Comparison of ENCODE assay signal across 9 mouse cellular contexts in the genomic region with DNA sequence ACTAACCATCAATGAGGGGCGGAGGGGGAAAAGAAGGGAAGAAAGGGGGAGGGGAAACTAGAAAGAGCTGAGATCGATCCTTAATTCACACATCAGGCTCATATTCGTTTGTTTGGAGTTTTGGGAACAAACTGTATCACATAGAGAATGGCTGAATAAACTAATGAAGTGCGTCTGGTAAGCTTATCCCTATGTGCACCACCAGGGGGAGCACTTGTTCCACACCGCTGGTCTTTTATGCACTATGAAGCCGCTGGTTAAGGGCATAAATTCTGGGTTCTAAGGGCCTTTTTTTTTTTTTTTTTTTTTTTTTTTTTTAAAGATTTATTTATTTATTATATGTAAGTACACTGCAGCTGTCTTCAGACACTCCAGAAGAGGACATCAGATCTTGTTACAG. TPM values are rescaled to one million over a fixed set of nuclear protein-coding genes. Genes with fewer than 3 reads are reported as not detected.
DNase-seq lines count a peak whose midpoint lies in the region; ATAC-seq lines count a peak whose summit lies in the region.
"Had no signal": no experiment of that assay in that cellular context is flagged by ENCODE, and none has a peak within 500 bp of the region (broad histone marks: within the 10 kb centered on the region; RNA-seq: fewer than 3 reads in every experiment).

No protein-coding gene starts in this region.

- intact Hi-C loops in heart, postnatal 36 days (cut with DNase I) = loop anchor here (1.0 to 5.0 kb wide), 3 partner anchors 39 to 146 kb away; no protein-coding TSS in a partner anchor
- intact Hi-C loops in left cerebral cortex, postnatal 25 days (cut with DNase I) = loop anchor here (1.0 to 5.0 kb wide), 4 partner anchors 22 to 146 kb away; partner anchors contain the start of gene Dyrk3

- H3K27ac ChIP-seq in midbrain, embryonic 13.5 days = no peak overlapping the region

- no peaks in the 10 kb centered on the region for H3K9me3 ChIP-seq in midbrain, embryonic 13.5 days

- no peak overlapping the region for H3K9ac ChIP-seq in midbrain, embryonic 13.5 days (replicated peaks)

- peak; percentile 57; the same call in 1 of the 2 replicates for ATAC-seq in midbrain, embryonic 13.5 days

- H3K27me3 ChIP-seq in midbrain, embryonic 13.5 days = no peaks in the 10 kb centered on the region

- no peak overlapping the region for H3K4me3 ChIP-seq in midbrain, embryonic 13.5 days (replicated peaks)
- H3K4me3 ChIP-seq: erythroblast, embryonic 14.5 days had no signal

- 23% methylated on average over 6 of the region's 6 CpGs for WGBS in midbrain, embryonic 13.5 days

- H3K4me1 ChIP-seq in midbrain, embryonic 13.5 days (replicated peaks) = peaks cover 12% of the 10 kb centered on the region

- H3K4me2 ChIP-seq in midbrain, embryonic 13.5 days (replicated peaks) = no peak overlapping the region

- peak; percentile 43 for DNase-seq in ovary, postnatal 36 days (ENCODE audit: low spot score)
- no peak for DNase-seq in ovary, postnatal 10 days (ENCODE audit: low spot score)
- peak; percentile 65 for DNase-seq in adrenal gland, adult 18-20 months (ENCODE audit: low spot score in 2 of 2)
- peak; percentile 85 for DNase-seq in embryo, embryonic 10.5 days (ENCODE audit: low spot score)
- peak; percentile 72 to 76 for DNase-seq in heart, postnatal 36 days
- DNase-seq in left cerebral cortex, postnatal 25 days (ENCODE audit: low spot score in 2 of 2) = peak; percentile 75 to 79
- peak; percentile 76 for DNase-seq in thymus, postnatal 0 days (ENCODE audit: low spot score)

- H3K36me3 ChIP-seq in midbrain, embryonic 13.5 days = no peaks in the 10 kb centered on the region

RNA-seq across cellular contexts. Expression of gene Mapkapk2, which starts 18.3 kb away (rescaled TPM):
- 100 to 1,000 TPM; 198 to 219 TPM for total RNA-seq in adrenal gland, adult 18-20 months (2021)
- 100 to 1,000 TPM; 292 to 300 TPM for total RNA-seq in heart, postnatal 36 days (2021)
- total RNA-seq in left cerebral cortex, postnatal 25 days (2021) = 10 to 100 TPM; 25.8 to 28.3 TPM
- polyA plus RNA-seq in midbrain, embryonic 13.5 days (2015; fragmentation: Nextera tagmentation; extraction: Ambion mirVana) = 29.0 and 36.3 TPM in 2 replicates
- polyA plus RNA-seq in thymus, postnatal 0 days (2015; fragmentation: Nextera tagmentation; extraction: Ambion mirVana) = 26.6 and 30.4 TPM in 2 replicates

RNA-seq across cellular contexts. Expression of gene Dyrk3, which starts 22.2 kb away (rescaled TPM):
- 1 to 10 TPM; 5.5 to 7.1 TPM for total RNA-seq in adrenal gland, adult 18-20 months (2021)
- total RNA-seq in heart, postnatal 36 days (2021) = under 1 TPM; 0.14 to 0.33 TPM
- 10 to 100 TPM in 1 of 2 experiments, 1 to 10 TPM in 1; 9.4 to 14.1 TPM for total RNA-seq in left cerebral cortex, postnatal 25 days (2021)
- 18.3 and 19.2 TPM in 2 replicates for polyA plus RNA-seq in midbrain, embryonic 13.5 days (2015; fragmentation: Nextera tagmentation; extraction: Ambion mirVana)
- 1.9 and 2.2 TPM in 2 replicates for polyA plus RNA-seq in thymus, postnatal 0 days (2015; fragmentation: Nextera tagmentation; extraction: Ambion mirVana)

RNA-seq across cellular contexts. Expression of gene Eif2d, which starts 37.0 kb away (rescaled TPM):
- total RNA-seq in adrenal gland, adult 18-20 months (2021) = 10 to 100 TPM; 33.7 to 40.4 TPM
- total RNA-seq in heart, postnatal 36 days (2021) = 10 to 100 TPM; 34.0 to 39.3 TPM
- total RNA-seq in left cerebral cortex, postnatal 25 days (2021) = 10 to 100 TPM; 34.1 to 36.7 TPM
- polyA plus RNA-seq in midbrain, embryonic 13.5 days (2015; fragmentation: Nextera tagmentation; extraction: Ambion mirVana) = 49.3 and 53.8 TPM in 2 replicates
- polyA plus RNA-seq in thymus, postnatal 0 days (2015; fragmentation: Nextera tagmentation; extraction: Ambion mirVana) = 52.1 and 52.3 TPM in 2 replicates

Comparison
In these comparisons a context has a peak if more than half of its experiments do, and no peak if none do; other contexts are left out.
1. RNA of gene Mapkapk2, which starts 18.3 kb away (total RNA-seq): 292 to 300 TPM in heart, postnatal 36 days and 198 to 219 TPM in adrenal gland, adult 18-20 months; 25.8 to 28.3 TPM in left cerebral cortex, postnatal 25 days; every median in the first group is over 4 times any median in the second.
2. RNA of gene Dyrk3, which starts 22.2 kb away (total RNA-seq): 9.4 to 14.1 TPM in left cerebral cortex, postnatal 25 days and 5.5 to 7.1 TPM in adrenal gland, adult 18-20 months; 0.14 to 0.33 TPM in heart, postnatal 36 days; every median in the first group is over 4 times any median in the second.